Mouse (Mus musculus) myocyte (in vitro differentiated cells): ENCODE measurements around the gene Gphb5.

ENCODE experiments used
- CEBPB ChIP-seq: IDR thresholded peaks from 2 replicates; pipeline ENCODE4 v1.6.1; 2011; ENCODE audit warnings: mild to moderate bottlenecking, moderate library complexity; ENCODE audit not compliant: poor library complexity, insufficient read depth, severe bottlenecking
- E2F4 ChIP-seq: IDR thresholded peaks from one replicate; pipeline ENCODE4 v1.6.1; 2011; ENCODE audit warnings: mild to moderate bottlenecking, control low read depth, moderate library complexity; ENCODE audit not compliant: insufficient read depth
- POLR2A ChIP-seq: IDR thresholded peaks from one replicate; pipeline ENCODE4 v1.6.1; 2011; ENCODE audit warnings: low read depth, mild to moderate bottlenecking, control low read depth, moderate library complexity; ENCODE audit not compliant: insufficient read length
- POLR2AphosphoS2 ChIP-seq: IDR thresholded peaks from one replicate; pipeline ENCODE4 v1.6.1; 2011; ENCODE audit warnings: low read depth, control low read depth; ENCODE audit not compliant: insufficient read length
- SRF ChIP-seq: IDR thresholded peaks from one replicate; pipeline ENCODE4 v1.6.1; 2011; ENCODE audit warnings: low read depth; ENCODE audit not compliant: control insufficient read depth, insufficient read length
- TCF12 ChIP-seq: IDR thresholded peaks from one replicate; pipeline ENCODE4 v1.6.1; 2011; ENCODE audit warnings: mild to moderate bottlenecking, control low read depth; ENCODE audit not compliant: poor library complexity, insufficient read depth, severe bottlenecking
- USF1 ChIP-seq: IDR thresholded peaks from one replicate; pipeline ENCODE4 v1.6.1; 2011; ENCODE audit warnings: low read depth, mild to moderate bottlenecking, control low read depth, moderate library complexity

- no peak for TF ChIP-seq POLR2A
- no peak for TF ChIP-seq POLR2AphosphoS2
- TF ChIP-seq CEBPB = no peak
- TF ChIP-seq SRF = no peak
- no peak for TF ChIP-seq TCF12
- TF ChIP-seq E2F4 = no peak
- no peak for TF ChIP-seq USF1
Measured at GRCm38 (mm10) chr12:75466206-75466605, 49.6 kb upstream of the Gphb5 start.
